Mouse (Mus musculus) skeletal muscle tissue, postnatal 0 days (tissue): ENCODE measurements around the gene Pnp2. TPM values are rescaled to one million over a fixed set of nuclear protein-coding genes. Genes with fewer than 3 reads are reported as not detected.

Experiments used
- polyA plus RNA-seq: library from polyadenylated mRNA; unstranded; fragments of >200 nt; fragmentation: Nextera tagmentation; extraction: Ambion mirVana; gene quantifications from 2 replicates; pipeline ENCODE4 v1.2.1, GENCODE M21; 2015

The Pnp2 gene
- 0.85 TPM in 1 of 2 replicates, not detected in the other for polyA plus RNA-seq

GRCm38 (mm10) chr14:50955942-50956508, at the start of gene Pnp2:
TSS of gene Pnp2 (plus strand) at chr14:50955992.

GRCm38 (mm10) chr14:50924281-50925064, 31.3 kb upstream of the Pnp2 start, which contains the start of the genes Osgep and Apex1:
TSS of gene Osgep (minus strand) at chr14:50924893.
TSS of gene Apex1 (plus strand) at chr14:50924968.

GRCm38 (mm10) chr14:50930754-50931492, 24.9 kb upstream of the Pnp2 start, which contains the start of the genes Pip4p1 and Pnp:
TSS of gene Pip4p1 (minus strand) at chr14:50930856.
TSS of gene Pnp (plus strand) at chr14:50931082.

GRCm38 (mm10) chr14:50943932-50944667, 11.7 kb upstream of the Pnp2 start, which contains the start of gene Gm49342:
TSS of gene Gm49342 (plus strand) at chr14:50944517.

GRCm38 (mm10) chr14:51007152-51007801, 51.5 kb downstream of the Pnp2 start, which contains the start of gene Rnase10:
TSS of gene Rnase10 (plus strand) at chr14:51007751.

Other genes starting within 250 kb of the Pnp2 start
- not detected in 2 replicates for gene Olfr748, start 248.6 kb upstream of the Pnp2 start, polyA plus RNA-seq
- gene Olfr749, start 210.9 kb upstream of the Pnp2 start, polyA plus RNA-seq, result not detected in 2 replicates
- 26.3 and 28.4 TPM in 2 replicates for gene Ttc5, start 170.5 kb upstream of the Pnp2 start, polyA plus RNA-seq
- gene Ccnb1ip1, start 148.3 kb upstream of the Pnp2 start, polyA plus RNA-seq, result not detected in 2 replicates
- gene Parp2, start 148.2 kb upstream of the Pnp2 start, polyA plus RNA-seq, result 20.6 and 21.6 TPM in 2 replicates
- 5.2 and 5.4 TPM in 2 replicates for gene Tep1, start 85.4 kb upstream of the Pnp2 start, polyA plus RNA-seq
- gene Klhl33, start 58.5 kb upstream of the Pnp2 start, polyA plus RNA-seq, result 1.6 TPM in 2 replicates
- gene Osgep, start 31.1 kb upstream of the Pnp2 start, polyA plus RNA-seq, result 81.2 and 83.7 TPM in 2 replicates
- gene Apex1, start 31.0 kb upstream of the Pnp2 start, polyA plus RNA-seq, result 79.6 and 92.0 TPM in 2 replicates
- 21.5 and 25.8 TPM in 2 replicates for gene Pip4p1, start 25.1 kb upstream of the Pnp2 start, polyA plus RNA-seq
- 16.5 and 29.1 TPM in 2 replicates for gene Pnp, start 24.9 kb upstream of the Pnp2 start, polyA plus RNA-seq
- not detected in 2 replicates for gene Gm49342, start 11.5 kb upstream of the Pnp2 start, polyA plus RNA-seq
- gene Rnase10, start 51.8 kb downstream of the Pnp2 start, polyA plus RNA-seq, result 0.37 and 0.39 TPM in 2 replicates
- gene Rnase9, start 85.9 kb downstream of the Pnp2 start, polyA plus RNA-seq, result not detected in 2 replicates
- gene Rnase11, start 94.2 kb downstream of the Pnp2 start, polyA plus RNA-seq, result not detected in 2 replicates
- gene Rnase12, start 101.7 kb downstream of the Pnp2 start, polyA plus RNA-seq, result 0.31 TPM in 1 of 2 replicates, not detected in the other
- not detected in 2 replicates for gene Olfr750, start 118.4 kb downstream of the Pnp2 start, polyA plus RNA-seq
- gene Rnase4, start 135.1 kb downstream of the Pnp2 start, polyA plus RNA-seq, result 57.8 and 74.4 TPM in 2 replicates
- gene Ang, start 135.2 kb downstream of the Pnp2 start, polyA plus RNA-seq, result 8.0 and 8.7 TPM in 2 replicates
- gene Eddm3b, start 158.4 kb downstream of the Pnp2 start, polyA plus RNA-seq, result not detected in 2 replicates
- 0.44 and 0.60 TPM in 2 replicates for gene Rnase6, start 167.9 kb downstream of the Pnp2 start, polyA plus RNA-seq
- gene Rnase1, start 190.8 kb downstream of the Pnp2 start, polyA plus RNA-seq, result 2.5 TPM in 1 of 2 replicates, not detected in the other
- not detected in 2 replicates for gene Rnase2b, start 206.3 kb downstream of the Pnp2 start, polyA plus RNA-seq
- gene Ang2, start 243.2 kb downstream of the Pnp2 start, polyA plus RNA-seq, result not detected in 2 replicates
- gene Ear14, start 247.4 kb downstream of the Pnp2 start, polyA plus RNA-seq, result not detected in 2 replicates